Mouse (Mus musculus) left cerebral cortex, postnatal 25 days (tissue): Measurements from ENCODE around the gene Ist1. TPM values are rescaled to one million over a fixed set of nuclear protein-coding genes. Genes with fewer than 3 reads are reported as not detected.

ENCODE experiments used
- DNase-seq, 2 experiments: peaks; one replicate each; pipeline ENCODE4 v3.0.0; 2022; ENCODE audit warnings: low spot score in 2 of 2, mixed read lengths in 1 of 2
- intact Hi-C: fragments of 180-260 bp; cut with DNase I; formaldehyde crosslinking; loops from one replicate; pipeline ENCODE4 v1.15.1; 2025
- total RNA-seq, 2 experiments: library from RNA; stranded (reverse); gene quantifications; 2 replicates each; pipeline ENCODE4 v1.2.3; 2021

Gene Ist1
- 10 to 100 TPM; 72.4 to 77.4 TPM for total RNA-seq

- intact Hi-C loops: loop anchor here (2.0 to 5.0 kb wide), 2 partner anchors 13 to 86 kb away; partner anchors contain the start of gene Dhodh
- peak; percentile 97 to 99 for DNase-seq
These were observed at the start of gene Ist1 for GRCm38 (mm10) chr8:109693146-109693900. TSS of gene Ist1 (minus strand) at chr8:109693260.

GRCm38 (mm10) chr8:109738049-109738380 lies 45.0 kb upstream of the Ist1 start:
- intact Hi-C loops: no loop called here
- DNase-seq: no peak

- intact Hi-C loops: no loop called here
- peak; percentile 85 for DNase-seq
These were observed 44.4 kb upstream of the Ist1 start, which contains the start of gene Atxn1l for GRCm38 (mm10) chr8:109737237-109738048. TSS of gene Atxn1l (minus strand) at chr8:109737739.

- DNase-seq: no peak
- intact Hi-C loops: no loop called here
These were observed 43.8 kb upstream of the Ist1 start for GRCm38 (mm10) chr8:109736819-109737218.

GRCm38 (mm10) chr8:109734018-109734417 lies 41.0 kb upstream of the Ist1 start:
- intact Hi-C loops: no loop called here
- DNase-seq: no peak

GRCm38 (mm10) chr8:109731012-109731411 lies 38.0 kb upstream of the Ist1 start:
- peak in 1 of 2 experiments; percentile 56 for DNase-seq

GRCm38 (mm10) chr8:109725106-109725505 lies 32.0 kb upstream of the Ist1 start:
- intact Hi-C loops: no loop called here

More at GRCm38 (mm10) chr8:109731012-109731411, 38.0 kb upstream of the Ist1 start:
- intact Hi-C loops: no loop called here

GRCm38 (mm10) chr8:109714961-109715360 lies 21.9 kb upstream of the Ist1 start:
- no peak for DNase-seq
- intact Hi-C loops: no loop called here

More at GRCm38 (mm10) chr8:109725106-109725505, 32.0 kb upstream of the Ist1 start:
- DNase-seq: no peak

GRCm38 (mm10) chr8:109712521-109712920 lies 19.5 kb upstream of the Ist1 start:
- peak in 1 of 2 experiments; percentile 60 for DNase-seq
- intact Hi-C loops: no loop called here

GRCm38 (mm10) chr8:109707921-109708320 lies 14.9 kb upstream of the Ist1 start:
- intact Hi-C loops: loop anchor here (2.0 to 5.0 kb wide), 3 partner anchors 15 to 101 kb away; partner anchors contain the start of genes Ap1g1, Dhodh and Ist1
- DNase-seq: no peak

GRCm38 (mm10) chr8:109706874-109707237 lies 13.8 kb upstream of the Ist1 start:
- DNase-seq: peak; percentile 66 to 79

GRCm38 (mm10) chr8:109706076-109706873 lies 13.2 kb upstream of the Ist1 start:
- intact Hi-C loops: loop anchor here (2.0 to 5.0 kb wide), 3 partner anchors 13 to 99 kb away; partner anchors contain the start of genes Ap1g1, Dhodh and Ist1
- DNase-seq: peak in 1 of 2 experiments; percentile 45

More at GRCm38 (mm10) chr8:109706874-109707237, 13.8 kb upstream of the Ist1 start:
- intact Hi-C loops: loop anchor here (2.0 to 5.0 kb wide), 3 partner anchors 14 to 100 kb away; partner anchors contain the start of genes Ap1g1, Dhodh and Ist1

GRCm38 (mm10) chr8:109705320-109706075 lies 12.4 kb upstream of the Ist1 start, which contains the start of gene Zfp821:
TSS of gene Zfp821 (plus strand) at chr8:109705546.
- DNase-seq: peak; percentile 93 to 95
- intact Hi-C loops: loop anchor here (2.0 to 5.0 kb wide), 3 partner anchors 13 to 98 kb away; partner anchors contain the start of genes Ap1g1, Dhodh and Ist1

- no peak for DNase-seq
- intact Hi-C loops: loop anchor here (5.0 kb wide), 1 partner anchor 97 kb away; the partner anchor contains the start of gene Dhodh
These were observed 11.7 kb upstream of the Ist1 start for GRCm38 (mm10) chr8:109704565-109705319.

GRCm38 (mm10) chr8:109698477-109698876 lies 5.4 kb upstream of the Ist1 start:
- intact Hi-C loops: no loop called here
- no peak for DNase-seq

GRCm38 (mm10) chr8:109697754-109698153 lies 4.7 kb upstream of the Ist1 start:
- intact Hi-C loops: no loop called here
- DNase-seq: no peak

GRCm38 (mm10) chr8:109694154-109694553 lies 1.1 kb upstream of the Ist1 start:
- DNase-seq: no peak
- intact Hi-C loops: loop anchor here (5.0 kb wide), 1 partner anchor 87 kb away; the partner anchor contains the start of gene Dhodh
